In the genomic region with DNA sequence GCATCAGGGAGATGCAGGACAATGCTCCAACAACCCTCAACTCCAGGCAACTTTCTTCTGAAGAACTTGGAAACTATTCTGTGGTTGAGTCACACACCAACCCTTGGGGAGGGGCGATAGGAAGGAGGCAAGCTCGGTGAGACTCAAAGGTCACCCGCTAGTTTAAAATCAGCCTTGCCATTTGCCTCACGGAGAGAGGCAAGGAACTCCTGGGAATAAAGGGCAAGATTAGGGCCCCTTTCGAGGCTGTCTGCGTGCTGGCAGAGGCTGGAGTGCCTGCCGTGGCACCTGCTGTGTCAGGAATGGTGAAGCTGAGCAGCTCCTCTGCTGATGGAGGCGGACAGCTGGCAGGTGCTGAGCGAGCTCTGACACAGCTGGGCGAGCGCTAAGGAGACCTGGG, we compare ENCODE assay signal across 9 mouse cellular contexts.
DNase-seq lines count a peak whose midpoint lies in the region; ATAC-seq lines count a peak whose summit lies in the region.
"Had no signal": no experiment of that assay in that cellular context is flagged by ENCODE, and none has a peak within 500 bp of the region (broad histone marks: within the 10 kb centered on the region; RNA-seq: fewer than 3 reads in every experiment).

No protein-coding gene starts in this region.

- peak; percentile 57 for ATAC-seq in hindbrain, embryonic 15.5 days (ENCODE audit: low FRiP score, low read depth)
- peak; percentile 28; the same call in 1 of the 2 replicates for ATAC-seq in forebrain, embryonic 14.5 days

- no peaks in the 10 kb centered on the region for H3K36me3 ChIP-seq in hindbrain, embryonic 15.5 days
- H3K36me3 ChIP-seq in hindbrain, embryonic 10.5 days: no peaks in the 10 kb centered on the region
- H3K36me3 ChIP-seq in forebrain, embryonic 14.5 days (ENCODE audit: control insufficient read depth, insufficient read depth, low read length): no peaks in the 10 kb centered on the region

- H3K4me3 ChIP-seq in hindbrain, embryonic 15.5 days: no peak overlapping the region
- H3K4me3 ChIP-seq in hindbrain, embryonic 10.5 days: no peak overlapping the region
- no peak overlapping the region for H3K4me3 ChIP-seq in forebrain, embryonic 14.5 days (ENCODE audit: low read depth, low read length)
- H3K4me3 ChIP-seq: heart, adult 2 months had no signal

- H3K9ac ChIP-seq in hindbrain, embryonic 15.5 days: no peak overlapping the region
- no peak overlapping the region for H3K9ac ChIP-seq in forebrain, embryonic 14.5 days (ENCODE audit: low read length)

- H3K4me1 ChIP-seq in hindbrain, embryonic 15.5 days (replicated peaks): peaks cover 36% of the 10 kb centered on the region
- peaks cover 20% of the 10 kb centered on the region for H3K4me1 ChIP-seq in hindbrain, embryonic 10.5 days (replicated peaks)
- H3K4me1 ChIP-seq in forebrain, embryonic 14.5 days (ENCODE audit: control insufficient read depth, insufficient read depth, low read length): peaks cover 13% of the 10 kb centered on the region

- no peaks in the 10 kb centered on the region for H3K27me3 ChIP-seq in hindbrain, embryonic 15.5 days
- peaks cover 13% of the 10 kb centered on the region for H3K27me3 ChIP-seq in hindbrain, embryonic 10.5 days (ENCODE audit: insufficient read depth, poor library complexity, severe bottlenecking)
- no peaks in the 10 kb centered on the region for H3K27me3 ChIP-seq in forebrain, embryonic 14.5 days (replicated peaks; ENCODE audit: control insufficient read depth, insufficient read depth, low read length)

- 21% methylated on average over 11 of the region's 11 CpGs for WGBS in hindbrain, embryonic 15.5 days
- 24% methylated on average over 11 of the region's 11 CpGs for WGBS in hindbrain, embryonic 10.5 days
- 20% methylated on average over 11 of the region's 11 CpGs for WGBS in forebrain, embryonic 14.5 days

- DNase-seq in hindbrain, embryonic 10.5 days (ENCODE audit: low spot score): no peak
- DNase-seq in Muller cell, postnatal 12 days (ENCODE audit: inconsistent ontology term): peak; percentile 35
- no peak for DNase-seq in forebrain, embryonic 14.5 days (ENCODE audit: low spot score)
- DNase-seq in kidney, postnatal 25 days: peak; percentile 26 to 59
- DNase-seq in yolk sac, embryonic 10.5 days (ENCODE audit: low spot score): no peak
- no peak for DNase-seq in embryo, embryonic 11 days

- H3K4me2 ChIP-seq in hindbrain, embryonic 15.5 days: no peak overlapping the region
- no peak overlapping the region for H3K4me2 ChIP-seq in forebrain, embryonic 14.5 days (ENCODE audit: low read length)
- H3K4me2 ChIP-seq: liver, embryonic 11.5 days had no signal

- no peaks in the 10 kb centered on the region for H3K9me3 ChIP-seq in hindbrain, embryonic 15.5 days
- H3K9me3 ChIP-seq in hindbrain, embryonic 10.5 days: no peaks in the 10 kb centered on the region
- H3K9me3 ChIP-seq in forebrain, embryonic 14.5 days (replicated peaks; ENCODE audit: control insufficient read depth, low read length): no peaks in the 10 kb centered on the region

- H3K27ac ChIP-seq in hindbrain, embryonic 15.5 days (replicated peaks): peak overlapping the region; percentile 37
- H3K27ac ChIP-seq in hindbrain, embryonic 10.5 days: no peak overlapping the region
- H3K27ac ChIP-seq in forebrain, embryonic 14.5 days (ENCODE audit: low read depth, low read length): peak overlapping the region; percentile 63
- H3K27ac ChIP-seq: heart, adult 2 months had no signal

Comparison
In these comparisons a context has a peak if more than half of its experiments do, and no peak if none do; other contexts are left out.
1. DNase-seq: peak in Muller cell, postnatal 12 days (single experiment) and kidney, postnatal 25 days (2 of 2); none in hindbrain, embryonic 10.5 days (single experiment), forebrain, embryonic 14.5 days (single experiment), yolk sac, embryonic 10.5 days (single experiment) and embryo, embryonic 11 days (single experiment).